In the genomic region with DNA sequence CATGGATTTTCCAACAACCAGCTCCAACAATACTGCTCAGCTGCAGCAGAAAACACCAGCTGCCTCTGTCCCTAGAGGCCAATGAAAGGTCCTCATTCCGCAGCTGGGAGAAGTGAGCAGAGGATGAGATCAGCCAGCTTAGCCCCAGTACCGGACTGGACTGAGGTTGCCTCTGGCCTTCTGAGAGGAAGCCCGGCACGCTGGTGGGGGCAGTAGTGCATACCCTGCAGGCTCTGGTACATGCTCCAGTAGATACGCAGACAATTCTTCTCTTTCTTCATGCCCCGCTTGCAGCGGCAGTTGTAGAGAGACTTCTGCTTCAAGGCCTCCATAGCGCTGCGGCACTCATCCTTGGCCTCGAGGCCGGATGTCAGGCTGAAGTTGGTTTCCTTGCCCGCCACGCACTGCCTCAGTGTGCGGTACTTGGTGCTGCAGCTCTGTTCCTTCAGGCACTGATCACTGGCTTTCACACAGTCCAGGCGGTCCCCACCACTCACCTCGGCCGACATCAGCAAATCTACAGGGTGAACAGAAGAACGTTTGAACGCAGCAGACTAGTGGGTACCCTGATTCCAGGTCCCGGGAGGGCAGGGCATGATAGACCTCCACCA, we compare ENCODE assay signal across 9 mouse cellular contexts. TPM values are rescaled to one million over a fixed set of nuclear protein-coding genes. Genes with fewer than 3 reads are reported as not detected.
DNase-seq lines count a peak whose midpoint lies in the region; ATAC-seq lines count a peak whose summit lies in the region.
"Had no signal": no experiment of that assay in that cellular context is flagged by ENCODE, and none has a peak within 500 bp of the region (broad histone marks: within the 10 kb centered on the region; RNA-seq: fewer than 3 reads in every experiment).

No protein-coding gene starts in this region.

- no peak overlapping the region for H3K27ac ChIP-seq in lung, embryonic 16.5 days (ENCODE audit: low read length)
- no peak overlapping the region for H3K27ac ChIP-seq in forebrain, embryonic 12.5 days
- no peak overlapping the region for H3K27ac ChIP-seq in limb, embryonic 12.5 days
- peak overlapping the region; percentile 93 for H3K27ac ChIP-seq in neural tube, embryonic 13.5 days (replicated peaks)

- no peaks in the 10 kb centered on the region for H3K36me3 ChIP-seq in lung, embryonic 16.5 days (ENCODE audit: control insufficient read depth, insufficient read depth, low read length)
- no peaks in the 10 kb centered on the region for H3K36me3 ChIP-seq in forebrain, embryonic 12.5 days (replicated peaks)
- no peaks in the 10 kb centered on the region for H3K36me3 ChIP-seq in limb, embryonic 12.5 days
- peaks cover 11% of the 10 kb centered on the region for H3K36me3 ChIP-seq in neural tube, embryonic 13.5 days

- peak overlapping the region; percentile 97 for H3K4me2 ChIP-seq in lung, embryonic 16.5 days (ENCODE audit: low read depth, low read length)
- H3K4me2 ChIP-seq in forebrain, embryonic 12.5 days, result peak overlapping the region; percentile 95
- peak overlapping the region; percentile 84 for H3K4me2 ChIP-seq in limb, embryonic 12.5 days
- peak overlapping the region; percentile 92 for H3K4me2 ChIP-seq in neural tube, embryonic 13.5 days

- DNase-seq in lung, postnatal 14 days, result no peak
- peak; percentile 19 to 38 for DNase-seq in heart, postnatal 14 days
- no peak for DNase-seq in ovary, postnatal 14 days (ENCODE audit: low spot score)

- H3K9ac ChIP-seq in lung, embryonic 16.5 days (ENCODE audit: low read length), result no peak overlapping the region
- 0 out of 2 replicates have a peak overlapping the region, but pooled peaks have one; percentile 61 for H3K9ac ChIP-seq in forebrain, embryonic 12.5 days
- peak overlapping the region; percentile 55; the same call in 1 of the 2 replicates for H3K9ac ChIP-seq in limb, embryonic 12.5 days (replicated peaks)
- H3K9ac ChIP-seq in neural tube, embryonic 13.5 days, result peak overlapping the region; percentile 85

- peaks cover 15% of the 10 kb centered on the region for H3K27me3 ChIP-seq in lung, embryonic 16.5 days (ENCODE audit: control insufficient read depth, insufficient read depth, low read depth, low read length)
- H3K27me3 ChIP-seq in forebrain, embryonic 12.5 days, result peaks cover 70% of the 10 kb centered on the region
- peaks cover 71% of the 10 kb centered on the region for H3K27me3 ChIP-seq in limb, embryonic 12.5 days
- no peaks in the 10 kb centered on the region; the same call in 1 of the 2 replicates for H3K27me3 ChIP-seq in neural tube, embryonic 13.5 days

- peak overlapping the region; percentile 59 for H3K4me3 ChIP-seq in lung, embryonic 16.5 days (ENCODE audit: low read length)
- peak overlapping the region; percentile 53 for H3K4me3 ChIP-seq in forebrain, embryonic 12.5 days (replicated peaks)
- H3K4me3 ChIP-seq in limb, embryonic 12.5 days (replicated peaks), result peak overlapping the region; percentile 48
- H3K4me3 ChIP-seq in neural tube, embryonic 13.5 days, result peak overlapping the region; percentile 67

- no peak for ATAC-seq in lung, embryonic 16.5 days (ENCODE audit: low read depth)
- no peak for ATAC-seq in forebrain, embryonic 12.5 days (ENCODE audit: low FRiP score)
- 0 out of 2 replicates have a peak, but pooled peaks have one; percentile 13 for ATAC-seq in limb, embryonic 12.5 days (ENCODE audit: insufficient number of reproducible peaks, insufficient read depth, low FRiP score, low TSS enrichment, low read depth)
- ATAC-seq in neural tube, embryonic 13.5 days (ENCODE audit: low read depth), result no peak
- ATAC-seq in inflammation-experienced regulatory T-cells, adult 6 months, result no peak

- whole genome bisulfite sequencing in lung, embryonic 16.5 days, result 18% methylated on average over 20 of the region's 20 CpGs
- WGBS in forebrain, embryonic 12.5 days, result 2% methylated on average over 20 of the region's 20 CpGs
- 5% methylated on average over 20 of the region's 20 CpGs for WGBS in limb, embryonic 12.5 days
- 3% methylated on average over 20 of the region's 20 CpGs for WGBS in neural tube, embryonic 13.5 days

- peaks cover 13% of the 10 kb centered on the region for H3K4me1 ChIP-seq in lung, embryonic 16.5 days (replicated peaks; ENCODE audit: control insufficient read depth, insufficient read depth, low read length)
- H3K4me1 ChIP-seq in forebrain, embryonic 12.5 days, result peaks cover 66% of the 10 kb centered on the region
- H3K4me1 ChIP-seq in limb, embryonic 12.5 days (replicated peaks), result peaks cover 62% of the 10 kb centered on the region
- peaks cover 81% of the 10 kb centered on the region for H3K4me1 ChIP-seq in neural tube, embryonic 13.5 days (replicated peaks)

- H3K9me3 ChIP-seq in lung, embryonic 16.5 days (ENCODE audit: control insufficient read depth, low read length), result no peaks in the 10 kb centered on the region
- no peaks in the 10 kb centered on the region for H3K9me3 ChIP-seq in forebrain, embryonic 12.5 days
- H3K9me3 ChIP-seq in limb, embryonic 12.5 days, result no peaks in the 10 kb centered on the region
- no peaks in the 10 kb centered on the region for H3K9me3 ChIP-seq in neural tube, embryonic 13.5 days

- intact Hi-C loops in heart, postnatal 14 days (cut with DNase I), result no loop called here

RNA-seq across cellular contexts. Expression of gene Gfra1, which starts 2.7 kb away (rescaled TPM):
- polyA plus RNA-seq in lung, embryonic 16.5 days (2015; fragmentation: Nextera tagmentation; extraction: Ambion mirVana), result 6.9 and 8.0 TPM in 2 replicates
- polyA plus RNA-seq in forebrain, embryonic 12.5 days (2016; fragmentation: Nextera tagmentation; extraction: Ambion mirVana), result 16.7 and 23.9 TPM in 2 replicates
- total RNA-seq in heart, postnatal 14 days (2021), result 1 to 10 TPM; 3.9 to 4.2 TPM
- polyA plus RNA-seq in limb, embryonic 12.5 days (2016; fragmentation: Nextera tagmentation; extraction: Ambion mirVana), result 15.5 and 17.0 TPM in 2 replicates
- polyA plus RNA-seq in neural tube, embryonic 13.5 days (2015; fragmentation: Nextera tagmentation; extraction: Ambion mirVana), result 72.7 and 83.3 TPM in 2 replicates
- polyA plus RNA-seq in inflammation-experienced regulatory T-cells, adult 6 months (2017; shearing (Covaris generic)), result 1 to 10 TPM in 1 of 3 experiments, under 1 TPM in 2; 0.15 to 1.8 (median 0.63) TPM

RNA-seq across cellular contexts. Expression of gene Ccdc172, which starts 58.7 kb away (rescaled TPM):
- polyA plus RNA-seq in lung, embryonic 16.5 days (2015; fragmentation: Nextera tagmentation; extraction: Ambion mirVana), result not detected in 2 replicates
- polyA plus RNA-seq in forebrain, embryonic 12.5 days (2016; fragmentation: Nextera tagmentation; extraction: Ambion mirVana), result not detected in 2 replicates
- total RNA-seq in heart, postnatal 14 days (2021), result not detected
- not detected in 2 replicates for polyA plus RNA-seq in limb, embryonic 12.5 days (2016; fragmentation: Nextera tagmentation; extraction: Ambion mirVana)
- not detected in 2 replicates for polyA plus RNA-seq in neural tube, embryonic 13.5 days (2015; fragmentation: Nextera tagmentation; extraction: Ambion mirVana)
- polyA plus RNA-seq in inflammation-experienced regulatory T-cells, adult 6 months (2017; shearing (Covaris generic)), result not detected
- total RNA-seq: layer of hippocampus, adult 8-10 months had no signal

Comparison
In these comparisons a context has a peak if more than half of its experiments do, and no peak if none do; other contexts are left out.
1. DNase-seq: peak in heart, postnatal 14 days (2 of 2); none in lung, postnatal 14 days (single experiment) and ovary, postnatal 14 days (single experiment).
2. Peak in every context shown above with its lines, with median percentiles within 50 percentile points of each other: H3K4me2 ChIP-seq and H3K4me3 ChIP-seq.